Mouse (Mus musculus) left cerebral cortex, adult 2 months (tissue): ENCODE data around the gene Ints6l. TPM values are rescaled to one million over a fixed set of nuclear protein-coding genes. Genes with fewer than 3 reads are reported as not detected.
"Not testable (repeated sequence)": the region's sequence is repeated elsewhere in the genome, so short reads cannot be mapped to it uniquely, and the experiment has no call there.

Experiments
- DNase-seq, 2 experiments: peaks; one replicate each; pipeline ENCODE4 v3.0.0; 2021 to 2022; ENCODE audit warnings: low spot score in 2 of 2, mixed read lengths in 1 of 2; ENCODE audit errors: extremely low spot score in 1 of 2
- H3K27ac ChIP-seq: fragments of 200-600 bp; 2 replicates; pipeline ENCODE4 v1.8.1; 2022
- H3K4me3 ChIP-seq: fragments of 200-600 bp; 2 replicates; pipeline ENCODE4 v1.8.1; 2022
- CTCF ChIP-seq: fragments of 200-600 bp; IDR thresholded peaks from 2 replicates; pipeline ENCODE4 v1.8.1; 2022; ENCODE audit warnings: antibody characterized with exemption, mild to moderate bottlenecking, moderate library complexity
- intact Hi-C: fragments of 180-260 bp; cut with DNase I; formaldehyde crosslinking; loops from one replicate; pipeline ENCODE4 v1.15.1; 2025
- total RNA-seq, 2 experiments: library from RNA; stranded (reverse); gene quantifications; 2 replicates each; pipeline ENCODE4 v1.2.3; 2021

Gene Ints6l
- total RNA-seq, 2 experiments from 2014 or later: 35.1 to 40.5 TPM

GRCm38 (mm10) chrX:56456379-56456778 is 1.7 kb downstream of the Ints6l start:
- no peak for TF ChIP-seq CTCF
- peak overlapping the region; percentile 60; the same call in 1 of the 2 replicates for H3K27ac ChIP-seq

GRCm38 (mm10) chrX:56462020-56462933 is 7.6 kb downstream of the Ints6l start:
- no peak for DNase-seq
- intact Hi-C loops: no loop called here

More at GRCm38 (mm10) chrX:56456379-56456778, 1.7 kb downstream of the Ints6l start:
- intact Hi-C loops: loop anchor here (10.0 kb wide), 1 partner anchor 138 kb away; the partner anchor contains the start of gene Mmgt1
- no peak for DNase-seq
- H3K4me3 ChIP-seq: peak overlapping the region; percentile 68

GRCm38 (mm10) chrX:56464906-56465305 is 10.2 kb downstream of the Ints6l start:
- intact Hi-C loops: no loop called here
- TF ChIP-seq CTCF: no peak
- no peak overlapping the region for H3K4me3 ChIP-seq
- H3K27ac ChIP-seq: no peak overlapping the region
- no peak for DNase-seq

More at GRCm38 (mm10) chrX:56462020-56462933, 7.6 kb downstream of the Ints6l start:
- no peak overlapping the region for H3K4me3 ChIP-seq
- TF ChIP-seq CTCF: no peak
- H3K27ac ChIP-seq: no peak overlapping the region

GRCm38 (mm10) chrX:56467688-56468087 is 13.0 kb downstream of the Ints6l start:
- DNase-seq: no peak
- TF ChIP-seq CTCF: no peak
- no peak overlapping the region for H3K27ac ChIP-seq
- intact Hi-C loops: no loop called here
- no peak overlapping the region for H3K4me3 ChIP-seq

GRCm38 (mm10) chrX:56468422-56468821 is 13.8 kb downstream of the Ints6l start:
- TF ChIP-seq CTCF: no peak
- no peak overlapping the region for H3K27ac ChIP-seq
- intact Hi-C loops: no loop called here
- H3K4me3 ChIP-seq: no peak overlapping the region
- no peak for DNase-seq

DNA sequence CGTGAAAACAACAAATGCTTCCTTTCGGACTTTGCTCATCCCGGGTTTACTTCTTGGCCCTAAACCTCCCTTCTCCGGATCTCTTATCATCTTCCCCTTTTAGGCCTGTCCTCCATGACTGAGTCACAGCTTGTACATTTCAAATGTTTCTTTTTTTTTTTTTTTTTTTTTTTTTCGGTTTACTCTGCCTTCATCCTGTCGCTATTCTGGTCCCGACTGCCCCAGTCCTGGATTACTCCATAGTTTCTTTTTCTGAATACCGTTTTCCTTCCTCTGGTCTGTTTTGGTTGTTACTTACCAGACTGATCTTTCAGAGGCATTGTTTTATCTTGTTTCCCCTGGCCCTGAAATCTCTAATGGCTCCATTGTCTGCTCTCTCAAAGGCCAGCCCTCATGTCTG is 19.4 kb downstream of the Ints6l start:
- Histone ChIP-seq H3K27ac (no peak overlapping the region), H3K4me3 (no peak overlapping the region)
- TF ChIP-seq CTCF: no peak
- DNase-seq: no peak
- intact Hi-C loops: no loop called here

DNA sequence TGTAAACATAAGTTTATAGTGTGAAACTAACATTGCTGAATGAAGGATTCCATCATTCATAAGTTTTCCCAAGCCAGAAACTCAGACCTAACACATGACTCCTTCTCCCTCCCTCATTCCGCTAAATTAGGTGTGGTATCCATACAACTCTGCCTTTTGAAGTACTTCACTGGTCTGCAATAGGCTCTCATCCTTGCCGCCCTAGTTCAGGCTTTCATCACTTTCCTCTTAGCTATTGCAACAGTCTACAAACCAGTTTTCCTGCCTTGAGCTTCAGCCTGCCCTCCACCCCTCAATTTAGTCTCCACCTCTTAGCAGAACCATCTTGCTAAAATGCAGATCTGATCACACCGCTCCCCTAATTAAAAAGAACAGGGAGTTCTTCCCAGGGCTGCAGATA is 22.9 kb downstream of the Ints6l start:
- intact Hi-C loops: no loop called here
- DNase-seq: no peak
- H3K4me3 ChIP-seq: no peak overlapping the region
- H3K27ac ChIP-seq: no peak overlapping the region
- TF ChIP-seq CTCF: no peak

DNA sequence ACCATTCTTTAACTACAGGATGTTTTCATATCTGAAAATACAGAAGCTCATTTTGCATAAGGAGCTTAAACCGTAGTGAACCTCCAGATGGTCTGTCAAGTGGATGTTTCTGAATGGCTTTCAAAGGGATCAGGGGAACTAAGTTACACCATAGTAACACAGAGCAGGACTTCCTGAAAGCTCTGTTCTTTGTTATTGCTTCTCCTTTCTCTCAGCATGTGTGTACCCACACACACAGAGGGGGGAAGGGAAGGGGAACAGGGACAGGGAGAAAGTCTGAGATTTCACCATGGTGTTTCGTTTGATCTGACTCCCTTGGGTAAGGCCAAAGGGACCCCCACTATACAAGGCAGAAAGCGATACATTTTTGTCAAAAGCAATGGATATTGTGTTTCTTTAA is 27.2 kb downstream of the Ints6l start:
- TF ChIP-seq CTCF: no peak
- Histone ChIP-seq H3K4me3 (no peak overlapping the region), H3K27ac (no peak overlapping the region)
- no peak for DNase-seq
- intact Hi-C loops: loop anchor here (10.0 kb wide), 1 partner anchor 207 kb away; no protein-coding TSS in a partner anchor

- Histone ChIP-seq H3K4me3 (no peak overlapping the region), H3K27ac (no peak overlapping the region)
- intact Hi-C loops: loop anchor here (1.0 to 10.0 kb wide), 3 partner anchors 35 to 215 kb away; partner anchors contain the start of gene Ints6l
- peak; percentile 88 for TF ChIP-seq CTCF
- peak; percentile 53 to 67 for DNase-seq
Observed at GRCm38 (mm10) chrX:56489758-56490157, 35.1 kb downstream of the Ints6l start.

- Histone ChIP-seq H3K27ac (no peak overlapping the region), H3K4me3 (no peak overlapping the region)
- DNase-seq: no peak
- intact Hi-C loops: no loop called here
- no peak for TF ChIP-seq CTCF
Observed at GRCm38 (mm10) chrX:56497241-56497640, 42.6 kb downstream of the Ints6l start.

DNA sequence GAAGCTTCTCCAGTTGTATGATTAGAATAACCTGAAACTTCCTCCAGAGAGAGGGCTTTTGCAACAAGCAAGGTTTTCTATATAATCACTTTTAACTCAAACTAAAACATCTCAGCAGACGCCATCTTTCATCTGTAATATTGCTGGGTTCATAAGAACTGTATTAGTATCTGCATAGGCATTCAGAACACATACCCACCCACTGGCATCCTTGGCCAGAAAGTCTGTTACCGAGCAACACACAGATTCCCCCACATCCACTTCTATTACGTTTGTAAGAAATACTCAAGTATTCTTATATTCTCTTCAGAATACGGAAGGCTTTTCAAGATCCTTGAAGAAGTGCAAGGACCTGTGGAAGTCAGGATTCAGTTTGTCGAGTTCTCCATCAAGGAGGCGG is 69.8 kb downstream of the Ints6l start, which contains the start of gene Gm10477:
Gm10477 (plus strand) TSS at position 301 of the 400 bp plus-strand sequence.
- H3K27ac ChIP-seq, DNase-seq, H3K4me3 ChIP-seq, intact Hi-C loops: not testable (repeated sequence)

DNA sequence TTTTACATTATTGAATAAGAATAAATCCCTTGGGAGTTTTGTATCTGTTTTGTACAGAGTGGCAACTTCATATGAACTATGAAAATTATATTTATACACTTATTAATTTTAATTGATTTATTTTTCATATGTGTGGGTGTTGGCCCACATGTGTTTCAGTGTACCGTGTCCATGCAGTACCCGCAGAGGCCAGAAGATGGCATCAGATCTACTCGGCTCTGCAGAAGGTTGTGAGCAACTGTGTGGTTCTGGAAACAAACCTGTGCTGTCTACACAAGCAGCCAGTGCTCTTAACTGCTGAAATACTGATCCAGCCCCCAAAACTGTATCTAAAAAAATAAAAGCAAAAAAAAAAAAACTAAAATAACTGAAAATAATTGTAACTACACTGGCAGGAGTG is 76.6 kb downstream of the Ints6l start:
- no peak overlapping the region for H3K27ac ChIP-seq
- intact Hi-C loops: loop anchor here (10.0 kb wide), 2 partner anchors 304 to 584 kb away; no protein-coding TSS in a partner anchor
- no peak overlapping the region for H3K4me3 ChIP-seq
- peak; percentile 69 for TF ChIP-seq CTCF
- DNase-seq: peak; percentile 45 to 62
